Mouse (Mus musculus) frontal cortex, postnatal 25 days (tissue): ENCODE results near the gene Fam214a.

Experiments
- DNase-seq, 2 experiments: peaks; one replicate each; pipeline ENCODE4 v3.0.0; 2022; ENCODE audit warnings: low spot score in 2 of 2

Gene Fam214a

DNA sequence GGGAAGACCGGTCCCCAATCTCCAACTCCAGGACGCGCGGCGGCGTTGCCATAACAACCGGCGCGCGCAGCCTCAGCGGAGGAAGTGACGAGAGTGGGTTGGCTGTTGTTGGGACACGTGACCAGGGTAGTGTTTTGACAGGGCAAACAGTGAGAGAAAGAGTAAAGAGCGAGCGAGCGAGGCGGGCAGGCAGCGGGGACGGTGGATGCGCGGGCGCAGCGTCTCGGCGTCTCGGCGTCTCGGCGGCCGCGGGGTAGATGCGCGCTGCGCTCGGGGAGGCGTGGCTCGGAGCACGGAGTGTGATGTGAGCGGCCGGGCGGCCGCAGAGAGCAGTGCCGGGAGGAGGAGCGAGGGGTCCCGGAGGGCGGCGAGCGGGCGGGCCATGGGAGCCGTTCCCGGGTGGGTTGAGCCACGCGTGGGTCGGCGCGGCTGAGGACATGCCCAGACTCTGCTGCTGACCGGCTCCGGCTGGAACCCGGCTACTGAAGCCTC lies at the start of gene Fam214a:
Gene Fam214a, plus strand, starts transcription at position 129 of the 492 bp plus-strand sequence.
- peak; percentile 89 to 94 for DNase-seq

GRCm38 (mm10) chr9:74904866-74905508 lies 47.7 kb upstream of the Fam214a start:
- DNase-seq: peak; percentile 19 to 59

- DNase-seq: no peak
Observed at GRCm38 (mm10) chr9:74906951-74907350, 45.7 kb upstream of the Fam214a start.

DNA sequence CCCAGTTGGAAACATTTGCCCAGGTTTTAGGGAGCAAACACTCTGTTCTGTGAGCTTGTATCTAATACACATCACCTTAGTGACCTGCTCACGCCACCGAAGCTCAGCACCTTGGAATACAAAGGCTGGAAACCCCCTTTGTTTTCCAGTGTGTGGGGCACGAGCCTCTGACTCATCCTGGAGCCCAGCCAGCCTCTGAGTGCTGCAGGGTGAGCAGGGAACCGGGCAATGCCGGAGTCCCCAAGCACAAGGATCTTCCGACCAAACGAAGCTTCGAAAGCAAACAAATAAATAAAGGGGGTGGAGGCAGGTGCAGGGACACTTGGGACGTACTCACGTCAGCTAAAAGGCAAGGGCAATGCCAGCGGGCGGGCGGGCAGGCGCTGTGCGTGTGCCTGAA lies 43.4 kb upstream of the Fam214a start:
- DNase-seq: no peak

DNA sequence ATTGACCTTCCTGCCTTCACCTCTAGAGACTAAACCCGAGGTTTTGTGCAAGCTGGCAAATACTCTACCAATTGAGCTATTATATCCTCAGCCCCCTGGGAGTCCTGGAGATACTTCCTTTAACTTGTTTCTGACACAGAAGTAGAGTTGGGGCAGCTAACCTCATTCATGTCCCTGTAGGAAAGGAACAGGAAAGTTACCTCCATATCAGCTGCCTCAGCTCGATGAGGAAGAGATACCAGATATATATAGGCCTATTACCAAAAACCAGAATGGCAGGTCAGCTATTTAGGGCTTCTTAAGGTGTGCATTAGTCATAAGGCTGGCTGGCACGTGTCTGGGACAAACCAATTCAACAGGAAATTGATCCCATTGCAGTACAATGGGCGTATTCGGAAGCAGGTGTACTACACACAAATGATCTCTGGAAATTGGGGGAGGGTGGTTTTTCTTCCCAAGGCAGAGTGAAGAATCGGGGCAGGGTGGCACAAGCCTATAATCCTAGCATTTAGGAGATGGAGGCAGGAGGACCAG lies 42.4 kb upstream of the Fam214a start:
- no peak for DNase-seq

DNA sequence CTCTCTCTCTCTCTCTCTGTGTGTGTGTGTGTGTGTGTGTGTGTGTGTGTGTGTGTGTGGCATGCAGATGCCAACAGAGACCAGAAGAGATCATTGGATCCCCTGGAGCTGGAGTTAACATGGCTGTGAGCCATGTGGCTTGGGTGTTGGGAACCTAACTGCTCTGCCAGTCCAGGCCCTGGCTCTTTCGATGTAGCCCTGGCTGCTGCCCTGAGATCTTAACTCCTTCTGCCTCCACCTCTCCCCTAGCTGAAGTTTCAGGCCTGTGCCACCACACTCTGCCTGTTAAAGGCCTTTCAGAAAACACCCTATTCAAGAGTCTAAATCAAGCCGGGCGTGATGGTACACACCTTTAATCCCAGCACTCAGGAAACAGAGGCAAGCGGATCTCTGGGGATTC lies 41.3 kb upstream of the Fam214a start:
- DNase-seq: no peak

DNA sequence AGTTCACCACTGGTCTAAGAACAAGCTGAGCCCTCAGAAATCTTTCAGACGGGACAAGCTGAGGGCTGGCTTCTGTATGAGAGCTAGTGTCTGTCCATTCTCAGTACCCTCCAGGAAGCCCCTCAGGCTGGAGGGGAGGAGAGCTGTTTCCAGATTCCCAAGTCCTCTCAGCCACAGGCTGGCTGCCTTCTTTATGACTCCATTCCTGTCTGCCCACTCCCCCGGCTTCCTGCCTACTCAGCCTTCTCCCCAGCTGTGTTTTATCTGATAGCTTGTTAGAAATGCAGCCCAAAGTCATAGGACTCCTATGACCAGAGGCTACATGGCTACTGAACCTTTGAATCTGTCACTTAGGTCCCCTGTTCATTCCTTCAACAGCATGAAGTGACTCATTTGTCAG lies 40.8 kb upstream of the Fam214a start:
- DNase-seq: no peak

DNA sequence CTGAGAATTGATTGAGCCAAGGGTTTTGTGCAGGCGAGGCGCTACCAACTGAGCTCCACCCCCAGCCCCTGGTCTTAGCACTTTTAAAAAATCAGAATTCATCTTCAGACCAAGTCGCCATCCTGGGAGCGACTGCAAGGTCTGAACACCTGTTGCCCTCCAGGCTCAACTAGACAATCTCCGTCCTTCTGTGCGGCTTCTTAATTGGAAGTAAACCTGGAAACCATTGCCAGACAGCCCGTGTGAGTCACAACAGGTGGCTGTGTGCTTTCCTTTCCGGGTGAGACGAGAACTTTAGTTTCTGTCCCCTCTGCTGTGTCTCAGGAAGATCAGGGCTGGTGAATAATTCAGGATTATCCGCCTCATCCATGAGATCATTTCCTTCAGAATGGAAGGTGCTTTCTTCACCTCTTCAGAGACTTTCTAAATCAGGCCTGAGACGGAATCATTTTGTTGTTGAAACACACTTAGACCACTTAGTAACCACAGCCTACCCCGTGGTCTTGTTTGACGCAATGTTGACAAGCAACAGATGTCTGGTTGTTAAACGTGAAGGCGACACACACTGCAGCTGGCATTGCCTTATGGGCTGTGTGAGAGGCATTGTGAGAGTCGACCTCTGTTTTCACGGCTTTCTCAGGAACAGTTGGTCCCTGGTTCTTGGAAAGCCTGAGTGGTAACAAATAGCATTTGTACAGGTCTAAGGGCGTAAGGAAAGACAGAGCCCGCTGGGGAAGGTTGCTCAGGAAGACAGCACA lies 39.9 kb upstream of the Fam214a start:
- DNase-seq: no peak

GRCm38 (mm10) chr9:74915611-74916010 lies 37.1 kb upstream of the Fam214a start:
- no peak for DNase-seq

DNA sequence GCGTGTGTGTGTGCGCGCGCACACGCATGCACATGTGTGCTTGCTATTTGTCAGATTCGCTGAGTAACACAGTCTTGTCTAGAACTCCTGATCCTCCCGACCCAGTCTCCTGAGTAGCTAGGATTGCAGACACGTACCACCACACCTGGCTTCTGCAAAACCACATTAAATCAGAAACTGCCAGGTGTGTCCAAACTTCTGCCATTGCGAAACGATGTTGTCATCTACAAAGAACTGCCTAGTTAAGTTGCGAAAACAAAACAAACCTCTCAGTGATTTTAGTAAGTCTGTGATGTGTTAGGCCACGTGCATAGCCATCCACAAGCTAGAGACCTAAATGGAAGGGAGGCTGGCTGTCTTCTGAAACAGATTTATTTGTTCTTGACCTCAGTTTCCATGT lies 32.2 kb upstream of the Fam214a start:
- no peak for DNase-seq

GRCm38 (mm10) chr9:74921422-74921821 lies 31.3 kb upstream of the Fam214a start:
- no peak for DNase-seq

DNA sequence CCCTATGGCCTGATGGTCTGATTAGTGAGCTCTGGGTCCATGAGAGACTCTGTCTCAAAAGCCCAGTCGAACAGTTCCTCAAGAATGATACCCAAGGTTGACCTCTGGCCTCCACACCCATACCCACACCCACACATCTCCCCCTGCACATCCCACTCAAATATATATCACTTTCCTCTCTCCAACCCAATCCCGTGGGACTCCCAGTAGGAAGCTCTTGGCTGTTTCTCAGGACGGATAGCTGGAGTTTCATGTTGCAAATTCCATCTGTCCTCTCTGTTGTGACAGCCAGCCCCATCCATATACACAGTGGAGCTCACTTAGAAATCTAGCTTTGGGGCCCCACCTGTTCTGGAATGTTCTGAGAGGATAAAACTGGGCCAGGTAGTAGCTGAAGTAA lies 29.8 kb upstream of the Fam214a start:
- no peak for DNase-seq

GRCm38 (mm10) chr9:74923291-74923977 lies 29.2 kb upstream of the Fam214a start:
- no peak for DNase-seq

DNA sequence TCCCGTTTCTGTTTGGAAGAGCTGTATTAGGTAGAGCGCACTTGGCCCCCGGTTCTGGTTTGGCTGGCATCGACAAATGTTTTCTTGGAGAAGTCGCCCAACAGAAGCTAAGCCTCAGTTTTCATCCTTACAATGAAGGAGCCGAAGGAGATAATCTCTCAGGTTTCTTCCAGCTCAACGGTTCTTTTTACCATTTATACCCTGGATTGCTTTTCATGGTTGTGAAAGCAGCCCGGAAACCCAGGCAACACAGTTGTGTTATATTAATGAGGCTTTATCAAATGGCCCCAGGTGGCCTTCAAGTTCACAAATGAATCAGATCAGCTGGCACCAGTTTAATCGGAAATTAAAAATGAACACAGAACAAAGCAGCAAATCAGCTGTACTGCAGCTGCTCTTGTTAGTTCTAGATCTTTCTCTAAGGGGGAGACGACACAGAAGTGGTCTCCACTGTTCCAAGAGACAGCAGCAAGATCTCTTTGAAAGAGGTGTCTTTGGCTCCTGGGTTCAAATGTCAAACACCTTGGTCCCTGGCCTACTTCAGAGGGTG lies 27.4 kb upstream of the Fam214a start:
- no peak for DNase-seq

GRCm38 (mm10) chr9:74929981-74930423 lies 22.7 kb upstream of the Fam214a start:
- DNase-seq: no peak

DNA sequence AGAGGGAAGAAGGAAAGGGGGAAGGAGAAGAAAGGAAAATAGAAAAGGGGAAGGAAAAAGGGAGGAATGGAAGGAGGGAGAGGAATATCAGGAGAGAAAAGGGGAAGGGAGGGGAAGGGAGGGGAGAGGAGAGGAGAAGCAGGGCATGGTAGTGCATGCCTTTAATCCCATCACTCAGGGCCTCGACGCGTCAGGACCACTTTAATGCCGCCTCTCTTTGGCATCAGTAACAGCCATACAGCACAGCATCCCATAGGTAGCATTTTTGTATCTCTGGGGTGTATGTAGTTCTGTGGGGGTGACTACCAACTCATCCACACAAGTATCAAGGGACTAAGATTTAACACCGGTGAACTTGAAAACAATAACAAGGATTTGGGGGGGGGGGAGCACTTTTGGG lies 22.0 kb upstream of the Fam214a start:
- DNase-seq: no peak

GRCm38 (mm10) chr9:74935289-74935688 lies 17.4 kb upstream of the Fam214a start:
- DNase-seq: no peak

- no peak for DNase-seq
Observed at GRCm38 (mm10) chr9:74937761-74938160, 14.9 kb upstream of the Fam214a start.

DNA sequence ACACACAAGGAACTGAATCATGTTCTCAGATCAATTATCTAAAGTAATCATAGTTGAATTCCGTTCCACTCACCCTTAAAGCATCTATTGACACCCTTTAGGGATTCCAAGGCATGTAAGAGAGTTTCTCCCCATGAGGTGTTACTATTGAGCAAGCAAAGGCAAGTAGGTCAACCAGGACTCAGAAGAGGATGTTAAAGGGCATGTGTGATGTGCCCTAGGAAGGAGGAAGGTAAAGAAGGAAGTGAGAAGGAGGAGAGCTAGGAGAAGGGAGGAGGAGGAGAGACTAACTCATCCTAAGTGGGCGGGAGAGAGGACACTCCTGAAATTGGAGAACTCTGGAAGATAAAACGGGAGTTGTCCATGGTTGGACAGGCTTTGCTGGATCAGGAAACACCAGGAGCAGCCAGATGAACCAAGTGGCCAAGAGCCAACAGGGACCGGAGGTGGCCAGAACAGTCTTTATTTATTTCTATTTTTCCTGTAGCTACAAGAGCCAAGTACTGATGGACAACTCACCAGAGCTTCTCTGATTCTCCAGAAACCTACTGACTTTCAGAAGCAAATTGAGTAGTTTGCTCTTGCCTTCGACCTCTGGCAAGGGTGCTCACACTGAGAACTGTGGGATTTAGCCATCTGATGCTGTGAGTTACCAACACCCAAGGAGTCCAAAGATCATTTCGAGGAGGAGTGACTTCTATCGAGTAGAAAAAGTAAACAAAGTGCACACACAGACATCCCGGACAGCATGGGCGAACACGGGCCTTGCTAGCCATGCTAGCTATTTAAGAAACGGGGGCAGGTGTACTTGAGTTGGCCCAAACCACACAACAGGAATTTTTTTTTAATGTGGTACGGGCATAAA lies 13.8 kb upstream of the Fam214a start:
- DNase-seq: no peak

DNA sequence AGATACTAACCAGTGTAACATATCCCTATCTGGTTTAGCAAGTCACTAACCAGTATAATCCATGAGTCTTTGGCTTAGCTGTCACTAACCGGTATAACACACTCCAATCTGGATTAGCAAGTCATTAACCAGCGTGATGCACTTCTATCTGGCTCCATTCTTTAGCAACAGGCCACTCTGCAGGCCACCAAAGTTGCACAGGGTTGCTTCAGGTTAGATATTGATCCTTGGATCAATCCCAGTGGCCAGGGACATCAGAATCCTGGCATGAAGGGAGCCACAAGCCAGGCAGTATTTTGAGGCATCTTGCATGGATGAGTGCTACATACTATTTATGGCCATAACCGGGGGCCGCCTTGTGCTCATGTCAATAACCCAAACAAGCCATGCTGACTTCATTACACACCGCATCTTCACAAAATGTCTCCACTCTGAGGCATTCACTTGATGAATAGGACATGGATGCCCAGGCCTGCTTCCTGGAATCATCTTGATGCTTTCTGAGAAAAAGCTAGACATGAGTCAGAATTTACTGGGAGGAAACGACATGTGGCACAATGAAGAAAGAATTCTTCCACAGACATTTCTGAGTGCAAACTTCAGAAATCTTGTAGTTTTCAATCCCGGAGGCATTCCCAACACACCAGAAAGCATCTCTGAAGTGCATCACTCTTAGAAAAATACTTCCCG lies 5.8 kb upstream of the Fam214a start:
- DNase-seq: no peak
